Mouse (Mus musculus): ENCODE measurements at regions not wholly inside any gene's neighbourhood (a gene's known extent, or its start where the extent isn't known, plus 50 kb on each side); places are given as distances from the start of the nearest gene placed in this dataset.
A peak's percentile ranks its signal among the peaks of the same experiment; 100 is the strongest.

DNA sequence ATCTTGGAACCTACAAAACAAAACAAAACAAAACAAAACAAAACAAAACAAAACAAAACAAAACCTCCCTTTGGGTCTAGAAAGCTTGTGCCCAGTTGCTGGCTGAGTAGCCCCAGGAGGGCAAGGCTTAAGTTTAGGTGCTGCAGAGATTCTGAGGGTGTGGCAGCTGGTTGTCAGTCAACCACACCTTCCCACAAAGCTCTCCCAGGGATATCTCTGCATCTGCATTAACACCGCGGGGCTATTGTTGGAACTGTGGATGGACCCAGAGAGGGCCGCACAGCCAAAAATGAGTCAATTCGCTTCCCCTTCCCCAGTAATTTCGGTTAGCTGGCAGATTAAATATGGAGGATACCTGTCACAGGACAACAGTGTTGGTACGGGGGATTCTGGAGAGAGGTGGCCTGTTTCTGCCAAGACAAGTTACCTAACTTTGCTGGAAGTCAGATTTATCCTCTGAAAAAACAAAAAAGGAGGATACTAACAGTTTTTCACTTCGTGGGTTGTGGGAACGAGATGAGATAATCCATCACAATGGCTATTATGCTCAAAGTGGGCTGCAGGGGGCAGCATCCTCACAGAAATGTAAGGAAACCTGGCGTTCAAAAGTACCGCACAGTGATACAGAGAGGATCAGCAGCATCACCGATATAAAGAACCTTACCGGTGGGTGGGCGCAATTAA is 96.7 kb downstream of the 1500009L16Rik start:
- H3K4me1 ChIP-seq (ENCODE audit: control insufficient read depth in 2 of 2, insufficient read depth in 2 of 2, low read length in 2 of 2), result peaks cover 3 to 4% of the 10 kb centered on the region in 2 experiments; a peak in 3 of 4 replicates
- peak overlapping the region in 1 of 2 experiments; percentile 19; a peak in 1 of 4 replicates for H3K4me3 ChIP-seq (ENCODE audit: control insufficient read depth in 1 of 2, insufficient read depth in 1 of 2, low read depth in 1 of 2, low read length in 2 of 2)
- no peak; the same call in 1 of the 2 replicates for ATAC-seq (ENCODE audit: insufficient number of reproducible peaks, insufficient read depth, low FRiP score, low read depth)
- H3K27me3 ChIP-seq (ENCODE audit: control insufficient read depth, insufficient read depth, low read length), result no peaks in the 10 kb centered on the region
- H3K4me2 ChIP-seq (ENCODE audit: low read length), result peak overlapping the region; percentile 61
- WGBS, result 5% methylated on average over 13 of the region's 13 CpGs
- H3K27ac ChIP-seq (replicated peaks in 1 of 2; ENCODE audit: control insufficient read depth in 1 of 2, insufficient read depth in 1 of 2, low read depth in 2 of 2, low read length in 2 of 2), result no peak overlapping the region
- H3K36me3 ChIP-seq (ENCODE audit: control insufficient read depth, insufficient read depth, low read length), result no peaks in the 10 kb centered on the region
- peak overlapping the region; percentile 50; the same call in 1 of the 2 replicates for H3K9ac ChIP-seq (ENCODE audit: low read length)
- H3K9me3 ChIP-seq (ENCODE audit: control insufficient read depth, low read length), result no peaks in the 10 kb centered on the region

DNA sequence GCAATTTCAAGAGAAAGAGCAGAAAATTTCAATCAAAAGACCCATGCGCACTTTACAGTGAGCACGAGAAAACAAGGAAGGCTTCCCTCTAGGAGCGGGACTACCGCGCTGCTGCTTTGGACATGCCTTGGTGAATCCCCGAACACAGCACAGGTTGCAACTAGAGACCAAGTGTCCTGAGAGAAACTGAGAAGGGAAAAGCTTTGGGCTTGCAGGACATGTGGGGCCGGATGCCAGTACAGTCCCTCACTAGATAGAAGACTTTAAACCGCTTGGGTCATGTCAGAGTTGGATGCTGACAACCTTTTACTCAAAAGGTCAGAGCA is 97.2 kb downstream of the 1500009L16Rik start:
- no peak for ATAC-seq (ENCODE audit: insufficient number of reproducible peaks, insufficient read depth, low FRiP score, low read depth)
- no peak overlapping the region for H3K4me3 ChIP-seq (ENCODE audit: control insufficient read depth in 1 of 2, insufficient read depth in 1 of 2, low read depth in 1 of 2, low read length in 2 of 2)
- no peak overlapping the region for H3K4me2 ChIP-seq (ENCODE audit: low read length)
- H3K27ac ChIP-seq (replicated peaks in 1 of 2; ENCODE audit: control insufficient read depth in 1 of 2, insufficient read depth in 1 of 2, low read depth in 2 of 2, low read length in 2 of 2), result no peak overlapping the region
- H3K27me3 ChIP-seq (ENCODE audit: control insufficient read depth, insufficient read depth, low read length), result no peaks in the 10 kb centered on the region
- no peaks in the 10 kb centered on the region for H3K36me3 ChIP-seq (ENCODE audit: control insufficient read depth, insufficient read depth, low read length)
- H3K9ac ChIP-seq (ENCODE audit: low read length), result no peak overlapping the region
- H3K9me3 ChIP-seq (ENCODE audit: control insufficient read depth, low read length), result no peaks in the 10 kb centered on the region
- WGBS, result 75% methylated on average over 8 of the region's 8 CpGs
- H3K4me1 ChIP-seq (ENCODE audit: control insufficient read depth in 2 of 2, insufficient read depth in 2 of 2, low read length in 2 of 2), result peaks cover 3 to 4% of the 10 kb centered on the region in 2 experiments; a peak in 3 of 4 replicates

DNA sequence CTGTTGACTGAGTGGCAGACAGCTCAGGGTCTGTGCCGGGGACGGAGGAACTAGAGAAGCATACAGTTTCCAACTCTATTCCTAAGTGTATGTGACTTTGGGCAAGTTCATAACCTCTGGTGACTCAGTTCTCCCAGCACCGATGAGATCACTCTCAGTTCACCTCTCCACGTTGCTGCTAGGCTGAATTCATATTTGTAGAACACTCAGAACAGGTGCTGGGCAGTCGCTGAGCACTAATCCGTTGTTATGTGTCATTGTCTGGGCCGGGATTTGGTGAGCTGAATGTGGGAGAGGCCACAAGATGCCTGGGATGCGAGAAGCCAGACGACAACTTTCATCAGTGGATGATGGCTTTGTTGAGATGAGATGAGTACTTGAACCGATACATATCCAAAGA is 98.4 kb downstream of the 1500009L16Rik start:
- Histone ChIP-seq H3K27me3 (ENCODE audit: control insufficient read depth, insufficient read depth, low read length) (no peaks in the 10 kb centered on the region), H3K4me1 (ENCODE audit: control insufficient read depth in 2 of 2, insufficient read depth in 2 of 2, low read length in 2 of 2) (peaks cover 3 to 4% of the 10 kb centered on the region in 2 experiments; a peak in 3 of 4 replicates), H3K4me2 (ENCODE audit: low read length) (no peak overlapping the region), H3K4me3 (ENCODE audit: control insufficient read depth in 1 of 2, insufficient read depth in 1 of 2, low read depth in 1 of 2, low read length in 2 of 2) (no peak overlapping the region), H3K36me3 (ENCODE audit: control insufficient read depth, insufficient read depth, low read length) (no peaks in the 10 kb centered on the region), H3K27ac (replicated peaks in 1 of 2; ENCODE audit: control insufficient read depth in 1 of 2, insufficient read depth in 1 of 2, low read depth in 2 of 2, low read length in 2 of 2) (no peak overlapping the region), H3K9me3 (ENCODE audit: control insufficient read depth, low read length) (no peaks in the 10 kb centered on the region), H3K9ac (ENCODE audit: low read length) (no peak overlapping the region)
- no peak for ATAC-seq (ENCODE audit: insufficient number of reproducible peaks, insufficient read depth, low FRiP score, low read depth)
- WGBS, result 69% methylated on average over 10 of the region's 10 CpGs

DNA sequence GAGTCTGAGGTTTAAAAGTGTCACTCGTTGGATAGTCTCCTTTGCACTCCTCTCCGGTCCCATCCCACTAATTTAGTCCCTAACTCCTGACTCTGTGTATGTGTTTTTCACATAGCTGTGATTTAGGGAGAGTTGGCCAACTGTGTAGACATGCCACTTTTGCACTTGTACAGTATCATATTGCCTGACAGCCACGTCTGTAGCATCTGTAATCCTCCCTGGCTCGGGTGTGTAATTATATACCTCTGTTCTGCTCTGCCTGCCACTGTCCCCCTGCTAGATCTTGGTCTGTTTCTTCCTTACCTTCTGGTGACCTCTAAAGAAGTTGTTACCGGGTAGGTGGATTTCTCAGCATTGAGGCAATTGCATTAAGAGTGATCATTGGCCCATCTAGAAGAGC is 103.4 kb downstream of the 1500009L16Rik start:
- WGBS, result 80% methylated on average over 5 of the region's 5 CpGs
- no peak for ATAC-seq (ENCODE audit: insufficient number of reproducible peaks, insufficient read depth, low FRiP score, low read depth)
- Histone ChIP-seq H3K9ac (ENCODE audit: low read length) (no peak overlapping the region), H3K4me1 (ENCODE audit: control insufficient read depth in 2 of 2, insufficient read depth in 2 of 2, low read length in 2 of 2) (peaks cover 0 to 4% of the 10 kb centered on the region in 2 experiments; a peak in 1 of 4 replicates), H3K9me3 (ENCODE audit: control insufficient read depth, low read length) (no peaks in the 10 kb centered on the region), H3K27ac (replicated peaks in 1 of 2; ENCODE audit: control insufficient read depth in 1 of 2, insufficient read depth in 1 of 2, low read depth in 2 of 2, low read length in 2 of 2) (no peak overlapping the region), H3K27me3 (ENCODE audit: control insufficient read depth, insufficient read depth, low read length) (no peaks in the 10 kb centered on the region), H3K36me3 (ENCODE audit: control insufficient read depth, insufficient read depth, low read length) (no peaks in the 10 kb centered on the region), H3K4me2 (ENCODE audit: low read length) (no peak overlapping the region), H3K4me3 (ENCODE audit: control insufficient read depth in 1 of 2, insufficient read depth in 1 of 2, low read depth in 1 of 2, low read length in 2 of 2) (no peak overlapping the region)

DNA sequence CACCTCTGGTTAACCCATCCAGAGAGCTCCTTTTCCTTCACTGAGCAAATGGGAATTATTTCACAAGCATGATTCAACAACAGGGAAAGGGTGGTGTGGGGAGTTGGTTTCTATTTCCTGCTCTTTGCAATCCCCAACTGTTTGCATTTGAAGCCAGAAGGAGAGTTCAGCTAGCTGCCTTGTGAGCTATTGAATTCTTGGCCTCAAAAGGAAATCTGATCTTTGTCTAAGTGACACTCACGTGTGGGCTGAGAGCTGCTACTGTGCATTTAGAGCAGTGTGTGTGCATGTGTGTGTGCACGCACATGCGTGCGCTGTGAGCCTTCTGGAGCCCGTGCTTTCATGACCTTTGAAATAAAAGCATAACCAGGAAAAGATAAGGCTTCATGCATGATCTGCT is 113.7 kb downstream of the 1500009L16Rik start:
- no peaks in the 10 kb centered on the region for H3K9me3 ChIP-seq (ENCODE audit: control insufficient read depth, low read length)
- no peak overlapping the region for H3K4me2 ChIP-seq (ENCODE audit: low read length)
- WGBS, result 48% methylated on average over 5 of the region's 5 CpGs
- H3K4me1 ChIP-seq (ENCODE audit: control insufficient read depth in 2 of 2, insufficient read depth in 2 of 2, low read length in 2 of 2), result peaks cover 0 to 4% of the 10 kb centered on the region in 2 experiments; a peak in 2 of 4 replicates
- peak overlapping the region; percentile 27 to 37; a peak in 3 of 4 replicates for H3K27ac ChIP-seq (replicated peaks in 1 of 2; ENCODE audit: control insufficient read depth in 1 of 2, insufficient read depth in 1 of 2, low read depth in 2 of 2, low read length in 2 of 2)
- H3K27me3 ChIP-seq (ENCODE audit: control insufficient read depth, insufficient read depth, low read length), result no peaks in the 10 kb centered on the region
- H3K4me3 ChIP-seq (ENCODE audit: control insufficient read depth in 1 of 2, insufficient read depth in 1 of 2, low read depth in 1 of 2, low read length in 2 of 2), result no peak overlapping the region
- ATAC-seq (ENCODE audit: insufficient number of reproducible peaks, insufficient read depth, low FRiP score, low read depth), result 0 out of 2 replicates have a peak, but pooled peaks have one; percentile 50
- H3K9ac ChIP-seq (ENCODE audit: low read length), result no peak overlapping the region
- no peaks in the 10 kb centered on the region for H3K36me3 ChIP-seq (ENCODE audit: control insufficient read depth, insufficient read depth, low read length)

DNA sequence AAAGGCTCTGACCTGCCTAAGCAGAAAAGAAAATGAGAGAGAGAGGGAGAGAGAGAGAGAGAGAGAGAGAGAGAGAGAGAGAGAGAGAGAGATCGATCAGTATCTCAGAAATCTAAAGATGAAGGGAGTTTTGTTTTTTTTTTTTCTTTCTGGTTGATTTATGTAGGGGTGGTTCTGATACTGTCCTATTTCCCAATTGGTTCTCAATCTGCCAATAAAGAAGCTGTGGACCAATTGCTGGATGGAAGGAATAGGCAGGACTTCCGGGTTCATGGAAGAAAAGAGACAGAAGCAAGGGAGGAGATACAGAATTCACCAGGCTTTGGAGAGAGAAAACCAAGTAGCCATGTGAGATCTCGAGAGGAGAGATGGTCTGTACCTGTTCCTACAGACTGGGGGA is 117.6 kb downstream of the 1500009L16Rik start:
- 80% methylated on average over 3 of the region's 3 CpGs for WGBS
- Histone ChIP-seq H3K4me3 (ENCODE audit: control insufficient read depth in 1 of 2, insufficient read depth in 1 of 2, low read depth in 1 of 2, low read length in 2 of 2) (no peak overlapping the region), H3K27ac (replicated peaks in 1 of 2; ENCODE audit: control insufficient read depth in 1 of 2, insufficient read depth in 1 of 2, low read depth in 2 of 2, low read length in 2 of 2) (no peak overlapping the region), H3K27me3 (ENCODE audit: control insufficient read depth, insufficient read depth, low read length) (no peaks in the 10 kb centered on the region), H3K36me3 (ENCODE audit: control insufficient read depth, insufficient read depth, low read length) (no peaks in the 10 kb centered on the region), H3K4me2 (ENCODE audit: low read length) (no peak overlapping the region), H3K4me1 (ENCODE audit: control insufficient read depth in 2 of 2, insufficient read depth in 2 of 2, low read length in 2 of 2) (peaks cover 0 to 4% of the 10 kb centered on the region in 2 experiments; a peak in 2 of 4 replicates), H3K9me3 (ENCODE audit: control insufficient read depth, low read length) (peaks cover 11% of the 10 kb centered on the region), H3K9ac (ENCODE audit: low read length) (no peak overlapping the region)
- ATAC-seq (ENCODE audit: insufficient number of reproducible peaks, insufficient read depth, low FRiP score, low read depth), result no peak

DNA sequence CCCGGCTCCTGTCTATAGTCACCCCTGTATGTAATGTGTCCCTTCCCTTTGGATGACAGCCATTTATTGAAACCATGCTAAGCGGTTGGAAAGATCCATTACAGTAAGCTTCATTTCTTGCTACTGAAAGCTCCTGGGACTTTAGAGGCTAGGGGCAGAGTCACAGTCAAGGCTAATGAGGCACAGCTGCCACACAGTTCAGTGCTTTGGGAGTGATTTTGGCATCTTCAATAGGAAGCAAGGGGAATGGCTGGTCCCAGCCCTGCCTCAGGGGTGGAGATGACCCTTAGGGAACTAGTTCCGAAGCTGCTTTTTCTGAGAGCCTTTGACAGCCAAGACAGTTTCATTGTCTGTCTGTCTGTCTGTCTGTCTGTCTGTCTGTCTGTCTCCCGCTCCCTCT is 128.2 kb downstream of the 1500009L16Rik start:
- Histone ChIP-seq H3K4me1 (ENCODE audit: control insufficient read depth in 2 of 2, insufficient read depth in 2 of 2, low read length in 2 of 2) (peaks cover 12 to 17% of the 10 kb centered on the region in 2 experiments), H3K27ac (replicated peaks in 1 of 2; ENCODE audit: control insufficient read depth in 1 of 2, insufficient read depth in 1 of 2, low read depth in 2 of 2, low read length in 2 of 2) (no peak overlapping the region), H3K9me3 (ENCODE audit: control insufficient read depth, low read length) (no peaks in the 10 kb centered on the region), H3K36me3 (ENCODE audit: control insufficient read depth, insufficient read depth, low read length) (no peaks in the 10 kb centered on the region), H3K4me2 (ENCODE audit: low read length) (no peak overlapping the region), H3K27me3 (ENCODE audit: control insufficient read depth, insufficient read depth, low read length) (no peaks in the 10 kb centered on the region), H3K9ac (ENCODE audit: low read length) (no peak overlapping the region), H3K4me3 (ENCODE audit: control insufficient read depth in 1 of 2, insufficient read depth in 1 of 2, low read depth in 1 of 2, low read length in 2 of 2) (no peak overlapping the region)
- 88% methylated on average over 4 of the region's 4 CpGs for WGBS
- ATAC-seq (ENCODE audit: insufficient number of reproducible peaks, insufficient read depth, low FRiP score, low read depth), result no peak

DNA sequence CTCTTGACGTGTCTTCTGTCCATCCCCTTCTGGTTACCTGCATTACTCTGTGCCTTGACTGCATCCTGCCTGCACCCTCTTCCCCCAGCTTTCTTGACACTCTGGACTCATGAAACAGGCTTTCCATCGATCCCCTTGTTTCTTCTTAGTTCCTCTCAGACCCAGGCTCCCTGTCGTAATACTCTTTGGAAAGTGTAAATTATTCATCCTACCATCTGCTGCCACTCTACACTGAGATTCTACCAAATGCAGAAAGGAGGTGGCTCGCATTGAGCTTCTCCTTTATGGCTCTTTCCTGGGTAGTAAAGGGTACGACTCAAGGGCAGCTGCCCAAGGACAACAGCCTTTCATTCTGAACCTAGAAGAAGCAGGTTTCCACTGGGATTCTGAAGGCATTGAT is 129.5 kb downstream of the 1500009L16Rik start:
- Histone ChIP-seq H3K27ac (replicated peaks in 1 of 2; ENCODE audit: control insufficient read depth in 1 of 2, insufficient read depth in 1 of 2, low read depth in 2 of 2, low read length in 2 of 2) (no peak overlapping the region), H3K4me1 (ENCODE audit: control insufficient read depth in 2 of 2, insufficient read depth in 2 of 2, low read length in 2 of 2) (peaks cover 5 to 6% of the 10 kb centered on the region in 2 experiments), H3K27me3 (ENCODE audit: control insufficient read depth, insufficient read depth, low read length) (no peaks in the 10 kb centered on the region), H3K36me3 (ENCODE audit: control insufficient read depth, insufficient read depth, low read length) (no peaks in the 10 kb centered on the region), H3K4me2 (ENCODE audit: low read length) (no peak overlapping the region), H3K9ac (ENCODE audit: low read length) (no peak overlapping the region), H3K9me3 (ENCODE audit: control insufficient read depth, low read length) (no peaks in the 10 kb centered on the region), H3K4me3 (ENCODE audit: control insufficient read depth in 1 of 2, insufficient read depth in 1 of 2, low read depth in 1 of 2, low read length in 2 of 2) (no peak overlapping the region)
- no peak for ATAC-seq (ENCODE audit: insufficient number of reproducible peaks, insufficient read depth, low FRiP score, low read depth)
- WGBS, result 79% methylated on average over 5 of the region's 5 CpGs
